Mouse (Mus musculus) testis, adult 2 months (tissue): ENCODE data around the gene Dbn1.

Experiments
- CTCF ChIP-seq: fragments of 200-500 bp; IDR thresholded peaks from 2 replicates; pipeline ENCODE4 v1.5.1; 2012; ENCODE audit warnings: low read depth, mild to moderate bottlenecking, inconsistent platforms, low read length, moderate library complexity; ENCODE audit not compliant: control insufficient read depth, insufficient read depth, insufficient replicate concordance
- POLR2A ChIP-seq: fragments of 200-500 bp; IDR thresholded peaks from 2 replicates; pipeline ENCODE4 v1.6.1; 2012; ENCODE audit warnings: low read depth, mild to moderate bottlenecking, inconsistent platforms, low read length, moderate library complexity; ENCODE audit not compliant: control insufficient read depth

DNA sequence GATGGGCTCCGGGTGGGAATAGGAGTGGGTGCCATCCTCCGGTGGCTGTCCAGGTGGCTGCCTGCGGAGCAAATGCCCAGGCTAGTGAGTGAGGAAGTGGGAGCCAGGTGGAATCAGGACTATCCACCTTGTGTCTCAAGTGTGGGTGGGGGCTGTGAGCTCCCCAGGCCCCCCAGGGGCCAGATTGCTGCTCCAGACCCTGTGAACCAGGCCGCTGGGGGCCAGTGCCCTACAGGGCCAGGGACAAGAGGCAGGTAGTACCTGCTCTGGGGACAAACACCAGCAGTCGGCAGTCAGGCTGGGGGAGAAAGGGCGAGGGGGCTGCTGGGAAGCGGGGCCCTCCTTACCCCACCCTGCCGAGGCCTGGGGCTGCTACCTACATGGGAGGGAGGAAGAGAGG lies 11.7 kb downstream of the Dbn1 start:
- TF ChIP-seq CTCF (no peak), POLR2A (no peak)
